Mouse (Mus musculus): ENCODE measurements around the gene Kif7. TPM values are rescaled to one million over a fixed set of nuclear protein-coding genes. Genes with fewer than 3 reads are reported as not detected.

Gene Kif7
- 1 to 10 TPM; 1.4 to 1.7 TPM for total RNA-seq (2021)

DNA sequence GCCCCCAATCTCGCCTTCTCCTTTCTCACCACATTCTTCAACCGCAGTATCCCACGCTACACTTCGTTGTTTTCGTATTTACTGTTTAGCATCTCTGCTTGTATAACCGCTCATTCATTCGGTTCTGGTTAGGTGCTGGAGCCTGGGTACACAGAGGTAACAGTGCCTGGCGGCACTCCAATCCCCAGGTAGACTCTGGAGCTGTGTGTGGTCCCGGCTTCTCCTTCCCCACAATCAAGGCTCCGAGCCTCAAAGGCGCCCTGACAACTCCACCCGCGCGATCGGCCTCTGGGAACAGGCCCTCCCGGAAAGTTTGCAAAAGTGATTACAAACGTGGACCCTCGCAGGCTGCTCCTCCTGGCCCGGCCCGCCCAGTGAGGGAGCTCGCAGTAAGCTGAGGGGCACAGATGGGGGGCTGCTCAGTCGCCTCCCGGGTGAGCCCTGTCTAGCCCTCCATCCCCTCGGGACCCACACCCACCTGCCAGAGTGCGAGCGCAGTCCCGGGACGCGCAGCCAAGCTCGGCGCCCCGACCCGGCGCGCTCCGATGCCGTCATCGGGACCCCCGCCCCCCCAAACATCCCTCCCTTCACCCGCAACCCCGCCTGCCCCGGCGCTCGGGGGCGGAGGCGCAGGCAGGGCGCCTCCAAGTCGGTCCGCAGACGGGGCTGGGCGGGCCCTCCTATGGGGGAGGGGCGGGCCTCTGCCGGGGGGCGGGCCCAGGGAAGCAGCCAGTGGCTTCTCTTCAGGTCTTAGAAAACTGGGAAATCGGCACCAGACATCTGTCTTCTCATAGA lies at the start of gene Kif7:
TSS of gene Kif7 (minus strand) at position 534 of the 795 bp plus-strand sequence.
- intact Hi-C loops (cut with DNase I) = no loop called here
- DNase-seq (ENCODE audit: low spot score in 2 of 2) = no peak

- no peak for DNase-seq (ENCODE audit: low spot score in 2 of 2)
- intact Hi-C loops (cut with DNase I) = no loop called here
Measured at GRCm38 (mm10) chr7:79762106-79762505, 46.6 kb upstream of the Kif7 start.

DNA sequence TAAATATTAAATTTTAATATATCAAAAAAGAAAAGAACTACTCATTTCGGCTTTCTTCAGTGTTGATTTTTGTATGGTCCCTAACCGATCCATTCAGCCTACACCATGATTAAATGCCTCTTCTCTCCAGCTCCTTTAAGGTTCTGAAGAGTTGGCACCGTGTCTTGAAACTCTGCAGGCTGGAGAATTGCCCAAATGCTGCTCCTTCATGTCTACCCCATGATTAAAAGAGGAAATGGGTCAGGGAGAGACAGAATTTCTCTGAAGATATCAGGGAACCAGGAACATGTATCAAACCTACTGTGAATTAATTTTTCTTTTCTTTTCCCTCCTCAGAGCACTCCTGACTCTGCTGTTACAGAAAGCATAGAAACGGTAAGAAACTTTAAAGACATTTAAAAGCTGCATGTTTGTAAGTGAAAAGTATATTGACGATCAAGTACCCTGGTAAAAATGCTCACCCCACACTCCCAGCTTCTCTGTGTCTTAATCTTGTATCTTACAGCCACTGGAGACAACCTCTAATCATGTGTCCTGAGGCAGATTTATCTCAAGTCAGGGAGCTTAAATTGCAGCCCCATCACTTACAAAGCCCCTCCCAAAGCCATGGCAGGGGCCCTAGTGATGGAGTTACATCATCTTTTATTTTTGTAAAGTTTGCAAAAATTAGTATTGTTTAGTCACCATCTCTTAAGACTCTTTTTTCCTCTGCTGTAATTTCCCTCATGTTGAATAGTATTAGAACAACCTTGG lies 45.8 kb upstream of the Kif7 start:
- intact Hi-C loops (cut with DNase I) = no loop called here
- DNase-seq (ENCODE audit: low spot score in 2 of 2) = no peak

- no peak for DNase-seq (ENCODE audit: low spot score in 2 of 2)
Measured at GRCm38 (mm10) chr7:79759766-79760165, 44.2 kb upstream of the Kif7 start.

GRCm38 (mm10) chr7:79758176-79758575 lies 42.7 kb upstream of the Kif7 start:
- DNase-seq (ENCODE audit: low spot score in 2 of 2) = no peak
- intact Hi-C loops (cut with DNase I) = no loop called here

More at GRCm38 (mm10) chr7:79759766-79760165, 44.2 kb upstream of the Kif7 start:
- intact Hi-C loops (cut with DNase I) = no loop called here

DNA sequence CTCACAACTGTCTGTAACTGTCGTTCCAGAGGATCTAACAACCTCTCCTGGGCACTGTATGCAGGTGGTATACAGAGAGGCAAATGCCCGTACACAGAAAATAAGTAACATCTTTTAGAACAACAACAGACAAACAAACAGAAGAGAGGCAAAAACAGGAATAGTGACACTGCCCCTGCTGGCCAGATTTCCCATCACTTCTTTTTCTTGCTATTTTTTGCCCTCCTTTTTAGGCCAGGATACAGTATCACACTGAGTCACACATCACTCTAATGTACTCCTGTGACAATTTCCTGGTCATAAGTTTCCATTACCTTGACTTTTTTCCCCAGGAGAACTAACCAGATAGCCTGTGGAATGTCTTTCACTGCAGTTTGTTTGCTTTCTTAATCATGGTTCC lies 40.8 kb upstream of the Kif7 start:
- intact Hi-C loops (cut with DNase I) = no loop called here
- no peak for DNase-seq (ENCODE audit: low spot score in 2 of 2)

DNA sequence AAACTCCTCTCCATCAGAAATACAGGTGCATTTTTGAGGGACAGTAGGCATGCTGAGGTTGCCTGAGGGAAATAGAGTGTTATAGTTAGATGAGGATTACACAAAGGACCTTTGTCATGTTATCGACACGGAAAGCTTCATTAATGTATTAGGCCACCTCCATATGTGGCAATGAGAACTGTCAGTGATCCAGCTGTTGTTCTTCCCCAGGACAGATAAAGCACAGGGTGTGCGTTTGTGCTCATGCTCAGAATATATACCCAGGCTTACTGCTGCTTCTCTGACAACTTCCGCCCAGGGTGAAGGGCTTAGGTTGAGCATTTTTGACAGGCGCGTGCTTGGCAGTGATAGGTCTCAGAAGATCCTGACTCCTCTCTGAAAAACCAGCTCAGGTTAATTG lies 34.0 kb upstream of the Kif7 start:
- no peak for DNase-seq (ENCODE audit: low spot score in 2 of 2)
- intact Hi-C loops (cut with DNase I) = no loop called here

DNA sequence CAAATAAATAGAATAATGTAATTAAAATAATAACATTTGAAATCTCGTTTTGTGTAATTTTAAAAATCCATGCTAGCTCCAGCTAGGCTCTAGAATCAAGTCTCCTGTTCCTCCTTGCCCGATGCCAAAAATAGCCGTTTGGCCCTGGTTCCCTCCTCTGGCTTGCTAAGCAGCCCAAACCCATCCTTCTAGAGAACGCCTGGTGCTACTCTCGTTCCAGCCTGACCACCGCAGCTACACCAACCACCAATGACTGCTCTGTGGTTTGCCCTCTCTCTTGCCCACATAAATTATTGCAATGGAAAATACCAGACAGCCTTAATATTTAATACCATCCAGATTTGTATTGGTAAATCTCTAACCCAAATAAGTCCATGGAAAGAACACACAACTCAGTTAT lies 32.1 kb upstream of the Kif7 start:
- intact Hi-C loops (cut with DNase I) = no loop called here
- DNase-seq (ENCODE audit: low spot score in 2 of 2) = no peak

DNA sequence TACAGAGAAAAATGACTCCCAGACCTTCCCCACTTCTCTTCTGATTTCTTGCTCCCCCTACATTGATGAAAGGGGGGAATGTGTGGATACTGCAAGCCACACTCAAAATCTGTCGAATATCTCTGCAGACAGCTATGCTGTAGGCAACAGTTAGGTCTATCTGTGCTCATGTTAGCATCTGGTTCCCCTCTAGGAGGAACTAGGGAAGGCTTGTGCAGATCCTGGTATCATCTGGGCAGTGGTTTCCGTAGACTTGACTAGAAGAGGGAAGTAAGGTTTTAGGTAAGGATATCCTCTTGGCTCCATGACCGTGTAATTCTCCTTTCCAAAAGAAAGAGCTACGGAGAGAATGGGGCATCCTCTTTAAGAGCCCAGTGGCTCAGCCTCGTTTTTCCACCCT lies 29.1 kb upstream of the Kif7 start:
- no peak for DNase-seq (ENCODE audit: low spot score in 2 of 2)
- intact Hi-C loops (cut with DNase I) = no loop called here

- peak in 1 of 2 experiments; percentile 17 for DNase-seq (ENCODE audit: low spot score in 2 of 2)
- intact Hi-C loops (cut with DNase I) = no loop called here
Measured at GRCm38 (mm10) chr7:79744051-79744450, 28.5 kb upstream of the Kif7 start.

GRCm38 (mm10) chr7:79742659-79743536 lies 27.4 kb upstream of the Kif7 start, which contains the start of the genes Pex11a and Wdr93:
TSS of gene Pex11a (minus strand) at chr7:79743131.
TSS of gene Wdr93 (plus strand) at chr7:79743163.
- intact Hi-C loops (cut with DNase I) = no loop called here
- peak; percentile 65 to 71 for DNase-seq (ENCODE audit: low spot score in 2 of 2)

- no peak for DNase-seq (ENCODE audit: low spot score in 2 of 2)
- intact Hi-C loops (cut with DNase I) = no loop called here
Measured at GRCm38 (mm10) chr7:79742277-79742658, 26.7 kb upstream of the Kif7 start.

DNA sequence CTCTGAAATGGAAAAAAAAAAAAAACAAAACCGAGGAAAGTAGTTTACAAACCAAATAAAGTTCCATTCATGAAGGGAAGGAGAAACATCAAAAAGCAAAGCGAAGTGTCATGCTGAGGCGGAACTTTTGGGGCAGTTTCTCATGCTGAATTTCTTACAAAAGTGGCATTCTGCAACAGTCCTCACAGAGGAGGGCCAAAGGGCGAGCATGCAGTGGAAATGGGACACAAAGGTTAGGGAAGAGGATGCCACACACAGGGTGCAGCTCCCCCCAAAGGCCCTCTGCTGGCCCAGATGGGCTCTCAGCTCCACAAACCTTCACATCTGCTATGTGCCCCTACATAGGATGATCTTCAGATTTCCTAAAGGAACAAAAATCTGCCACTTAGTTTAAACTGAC lies 24.8 kb upstream of the Kif7 start:
- intact Hi-C loops (cut with DNase I) = no loop called here
- DNase-seq (ENCODE audit: low spot score in 2 of 2) = no peak

DNA sequence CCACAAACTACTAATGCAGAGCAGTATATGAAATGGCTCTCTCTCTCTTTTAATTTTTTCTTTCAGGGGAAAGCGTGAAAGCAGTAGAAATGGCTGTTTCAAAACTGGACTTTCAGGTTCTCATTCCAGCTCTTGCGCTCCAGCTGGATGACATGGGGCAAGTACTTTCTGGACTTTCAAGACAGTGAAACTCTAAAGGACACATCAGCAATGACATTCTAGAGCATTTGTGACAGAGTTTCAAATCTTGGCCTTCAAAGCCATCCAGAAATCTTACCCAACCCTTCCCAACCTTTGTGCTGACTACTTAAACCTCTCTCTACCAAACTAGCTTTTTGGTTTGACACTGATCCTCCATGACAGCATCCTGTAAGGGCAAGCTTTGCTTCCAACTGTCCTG lies 23.4 kb upstream of the Kif7 start:
- intact Hi-C loops (cut with DNase I) = loop anchor here (10.0 kb wide), 1 partner anchor 244 kb away; no protein-coding TSS in a partner anchor
- DNase-seq (ENCODE audit: low spot score in 2 of 2) = no peak

DNA sequence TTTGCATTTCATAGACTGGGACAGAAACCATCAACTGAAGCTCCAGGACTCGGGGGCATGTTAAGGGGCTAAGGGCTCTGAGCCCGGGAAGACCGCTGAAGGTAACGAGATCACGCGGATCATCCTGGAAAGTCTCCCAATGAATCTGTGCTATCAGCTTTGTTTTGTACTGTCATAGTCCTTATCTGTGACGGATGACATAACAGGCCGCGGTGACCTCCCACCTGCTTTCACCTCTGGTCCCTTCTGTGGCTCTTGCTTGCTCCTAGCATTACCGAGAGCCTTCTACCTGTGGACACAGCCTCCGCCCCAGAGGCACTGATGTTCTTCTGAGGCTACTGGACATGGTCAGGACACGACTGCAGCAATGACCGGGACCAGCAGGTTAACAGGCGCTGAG lies 21.0 kb upstream of the Kif7 start:
- DNase-seq (ENCODE audit: low spot score in 2 of 2) = no peak
- intact Hi-C loops (cut with DNase I) = loop anchor here (10.0 kb wide), 1 partner anchor 242 kb away; no protein-coding TSS in a partner anchor

- intact Hi-C loops (cut with DNase I) = loop anchor here (10.0 kb wide), 1 partner anchor 240 kb away; no protein-coding TSS in a partner anchor
- DNase-seq (ENCODE audit: low spot score in 2 of 2) = no peak
Measured at GRCm38 (mm10) chr7:79734563-79734962, 19.0 kb upstream of the Kif7 start.

- DNase-seq (ENCODE audit: low spot score in 2 of 2) = no peak
- intact Hi-C loops (cut with DNase I) = loop anchor here (10.0 kb wide), 1 partner anchor 238 kb away; no protein-coding TSS in a partner anchor
Measured at GRCm38 (mm10) chr7:79732622-79733021, 17.1 kb upstream of the Kif7 start, which contains the start of gene Plin1. TSS of gene Plin1 (minus strand) at chr7:79732903.

DNA sequence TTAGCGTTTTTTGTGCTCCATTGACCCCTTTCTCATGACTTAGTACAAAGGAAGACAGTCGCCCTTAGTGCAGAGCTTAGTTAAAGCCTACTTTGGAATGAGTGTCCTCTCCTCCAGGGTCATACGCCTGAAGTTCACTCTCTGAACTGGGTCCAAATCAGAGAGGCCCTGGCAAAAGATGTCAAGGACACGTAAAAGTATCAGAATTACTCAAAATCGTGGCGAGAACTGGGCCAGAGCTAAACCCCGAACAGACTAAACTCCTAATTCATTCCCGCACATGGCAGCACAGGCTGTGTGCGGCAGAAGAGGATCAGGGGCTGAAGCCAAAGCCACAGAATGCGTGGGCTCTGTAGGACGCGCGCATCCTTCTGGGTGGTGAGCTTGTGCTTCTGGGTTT lies 15.9 kb upstream of the Kif7 start:
- no peak for DNase-seq (ENCODE audit: low spot score in 2 of 2)
- intact Hi-C loops (cut with DNase I) = loop anchor here (10.0 kb wide), 1 partner anchor 237 kb away; no protein-coding TSS in a partner anchor

DNA sequence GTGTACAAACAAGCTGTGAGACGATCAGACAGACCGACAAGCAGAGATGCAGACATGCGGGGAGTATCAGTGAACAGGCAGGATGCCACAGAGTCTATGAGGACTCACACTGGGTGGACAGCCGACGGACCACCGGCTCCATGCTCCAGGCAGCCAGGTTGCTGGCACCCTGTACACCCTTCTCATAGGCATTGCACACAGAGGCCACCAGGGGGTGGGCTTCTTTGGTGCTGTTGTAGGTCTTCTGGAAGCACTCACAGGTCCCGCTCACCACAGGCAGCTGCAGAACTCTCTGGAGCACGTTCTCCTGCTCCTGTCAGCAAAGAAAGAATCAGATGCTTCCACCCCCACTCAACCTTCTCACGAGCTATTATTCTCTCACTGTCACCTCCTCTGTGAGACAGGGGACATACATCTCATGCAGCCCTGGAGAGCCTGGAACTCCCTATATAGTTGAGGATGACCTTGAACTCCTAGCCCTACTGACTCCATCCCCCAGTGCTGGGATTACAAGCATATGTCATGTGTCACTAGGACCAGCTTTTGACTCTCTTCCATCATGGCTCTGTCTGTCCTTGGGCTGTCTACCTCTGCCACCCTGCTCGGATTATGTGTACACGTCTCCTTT lies 14.3 kb upstream of the Kif7 start:
- intact Hi-C loops (cut with DNase I) = loop anchor here (2.0 to 10.0 kb wide), 2 partner anchors 117 to 235 kb away; no protein-coding TSS in a partner anchor
- DNase-seq (ENCODE audit: low spot score in 2 of 2) = no peak
